Mouse (Mus musculus): Measurements from ENCODE around the gene Prss45. TPM values are rescaled to one million over a fixed set of nuclear protein-coding genes. Genes with fewer than 3 reads are reported as not detected.

Prss45 gene
- total and polyA plus RNA-seq, 3 experiments = not detected

DNA sequence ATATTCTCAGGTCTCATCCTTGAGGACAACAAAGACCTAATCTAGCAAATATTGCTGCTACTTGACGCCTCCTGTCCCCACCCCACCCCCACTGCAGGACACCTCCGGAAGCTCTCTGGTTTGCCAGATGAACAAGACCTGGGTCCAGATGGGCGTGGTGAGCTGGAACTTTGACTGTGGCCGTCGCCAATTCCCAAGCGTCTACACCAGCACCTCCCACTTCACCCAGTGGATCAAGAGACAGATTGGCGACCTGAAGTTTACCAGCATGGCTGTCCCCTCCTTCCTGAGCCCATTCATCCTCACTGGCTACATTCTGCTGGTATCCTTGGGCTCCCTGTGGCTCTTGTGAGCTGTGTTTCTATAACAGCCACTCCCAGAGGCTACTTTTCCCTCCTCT is 21.5 kb downstream of the Prss45 start:
- no peaks in the 10 kb centered on the region for H3K27me3 ChIP-seq (ENCODE audit: control insufficient read depth in 1 of 2, insufficient read depth in 2 of 2, low read length in 2 of 2)
- H3K36me3 ChIP-seq (ENCODE audit: control insufficient read depth in 1 of 2, insufficient read depth in 2 of 2, low read length in 2 of 2) = no peaks in the 10 kb centered on the region
- TF ChIP-seq KAT2A (conservative IDR thresholded peaks at IDR 0.05; ENCODE audit: low read depth, low read length) (no peak), MAZ (IDR thresholded peaks at IDR 0.05; ENCODE audit: low read depth, low read length) (no peak), ZNF384 (IDR thresholded peaks at IDR 0.05; ENCODE audit: low read depth, low read length) (no peak), HCFC1 (IDR thresholded peaks at IDR 0.05; ENCODE audit: low read depth, low read length) (no peak), GATA1 (IDR thresholded peaks at IDR 0.05; ENCODE audit: low read depth, low read length) (no peak), MYB (IDR thresholded peaks at IDR 0.05; ENCODE audit: low read depth, low read length) (no peak), USF2 (IDR thresholded peaks at IDR 0.05; ENCODE audit: borderline replicate concordance in 1 of 2, insufficient read depth in 1 of 2, low read depth in 1 of 2, low read length in 2 of 2) (no peak), MYC (IDR thresholded peaks at IDR 0.05; ENCODE audit: low read depth, low read length) (no peak), ELF1 (IDR thresholded peaks at IDR 0.05; ENCODE audit: low read depth, low read length) (no peak), ZKSCAN1 (IDR thresholded peaks at IDR 0.05; ENCODE audit: low read depth, low read length) (no peak), JUND (IDR thresholded peaks at IDR 0.05; ENCODE audit: low read depth, low read length) (no peak), MEF2A (IDR thresholded peaks at IDR 0.05; ENCODE audit: extremely low read depth, insufficient replicate concordance, low read depth, low read length, poor library complexity, severe bottlenecking) (no peak), UBTF (IDR thresholded peaks at IDR 0.05; ENCODE audit: borderline replicate concordance, insufficient read depth, low read depth, low read length) (no peak), POLR2AphosphoS2 (IDR thresholded peaks at IDR 0.05; ENCODE audit: low read length) (no peak), TCF12 (IDR thresholded peaks at IDR 0.05; ENCODE audit: low read depth, low read length) (no peak), NELFE (IDR thresholded peaks at IDR 0.05; ENCODE audit: low read depth, low read length) (no peak), BHLHE40 (IDR thresholded peaks at IDR 0.05; ENCODE audit: borderline replicate concordance, low read depth, low read length) (no peak), POLR2A (IDR thresholded peaks at IDR 0.05; ENCODE audit: control insufficient read depth in 1 of 2, insufficient read depth in 1 of 2, low read depth in 1 of 2, low read length in 2 of 2, poor library complexity in 1 of 2) (no peak), RCOR1 (IDR thresholded peaks at IDR 0.05; ENCODE audit: low read depth, low read length) (no peak), ZMIZ1 (IDR thresholded peaks at IDR 0.05; ENCODE audit: low read depth, low read length) (no peak)
- no peak for DNase-seq (ENCODE audit: low read depth, low spot score)
- no peak overlapping the region for H3K27ac ChIP-seq (ENCODE audit: control insufficient read depth, low read depth, low read length)
- no peaks in the 10 kb centered on the region for H3K4me1 ChIP-seq (ENCODE audit: control insufficient read depth in 1 of 2, insufficient read depth in 2 of 2, low read length in 2 of 2)
- H3K4me3 ChIP-seq (ENCODE audit: control insufficient read depth in 1 of 2, insufficient read depth in 1 of 2, low read depth in 2 of 2, low read length in 2 of 2) = no peak overlapping the region
- H3K79me2 ChIP-seq (ENCODE audit: control insufficient read depth, insufficient read depth, low read length, poor library complexity) = no peaks in the 10 kb centered on the region
- no peaks in the 10 kb centered on the region for H3K9me3 ChIP-seq (replicated peaks; ENCODE audit: insufficient read depth, low read length)
- H3K9ac ChIP-seq (ENCODE audit: control insufficient read depth, low read depth, low read length, poor library complexity, severe bottlenecking) = no peak overlapping the region

DNA sequence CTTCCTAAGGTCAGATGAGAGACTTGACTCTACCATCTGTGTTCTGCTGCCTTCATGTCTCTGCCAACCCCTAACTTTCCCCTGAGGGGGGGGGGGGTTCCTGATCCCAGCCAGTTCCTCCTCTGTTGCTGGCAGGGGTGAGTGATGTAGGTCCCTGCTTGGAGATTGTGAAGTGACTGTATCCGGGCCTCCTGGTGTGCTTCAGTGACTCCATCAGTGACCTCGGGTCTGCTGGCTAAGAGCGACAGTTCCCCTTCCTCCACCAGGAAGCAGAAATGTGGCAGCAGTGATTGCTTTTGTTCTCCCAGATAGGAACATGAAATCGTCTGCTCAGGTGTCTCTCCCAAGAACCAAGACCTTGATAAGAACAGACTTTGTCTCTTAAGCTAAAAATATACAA is 22.5 kb downstream of the Prss45 start:
- TF ChIP-seq POLR2AphosphoS2 (IDR thresholded peaks at IDR 0.05; ENCODE audit: low read length) = no peak
- no peak for TF ChIP-seq TCF12 (IDR thresholded peaks at IDR 0.05; ENCODE audit: low read depth, low read length)
- TF ChIP-seq BHLHE40 (IDR thresholded peaks at IDR 0.05; ENCODE audit: borderline replicate concordance, low read depth, low read length) = no peak
- no peak for TF ChIP-seq NRF1 (IDR thresholded peaks at IDR 0.05; ENCODE audit: insufficient read depth, low read depth, low read length, poor library complexity, severe bottlenecking)
- no peak for TF ChIP-seq MYB (IDR thresholded peaks at IDR 0.05; ENCODE audit: low read depth, low read length)
- no peak for TF ChIP-seq JUND (IDR thresholded peaks at IDR 0.05; ENCODE audit: low read depth, low read length)
- no peak for TF ChIP-seq USF2 (IDR thresholded peaks at IDR 0.05; ENCODE audit: borderline replicate concordance in 1 of 2, insufficient read depth in 1 of 2, low read depth in 1 of 2, low read length in 2 of 2)
- TF ChIP-seq USF1 (IDR thresholded peaks at IDR 0.05; ENCODE audit: low read depth, low read length) = no peak
- no peak for TF ChIP-seq SIN3A (IDR thresholded peaks at IDR 0.05; ENCODE audit: low read length)
- TF ChIP-seq TAL1 (IDR thresholded peaks at IDR 0.05; ENCODE audit: low read length) = no peak
- no peak for TF ChIP-seq POLR2AphosphoS5 (IDR thresholded peaks at IDR 0.05; ENCODE audit: borderline replicate concordance, low read depth, low read length)
- H3K4me3 ChIP-seq (ENCODE audit: control insufficient read depth in 1 of 2, insufficient read depth in 1 of 2, low read depth in 2 of 2, low read length in 2 of 2) = no peak overlapping the region
- H3K36me3 ChIP-seq (ENCODE audit: control insufficient read depth in 1 of 2, insufficient read depth in 2 of 2, low read length in 2 of 2) = no peaks in the 10 kb centered on the region
- H3K9me3 ChIP-seq (replicated peaks; ENCODE audit: insufficient read depth, low read length) = no peaks in the 10 kb centered on the region
- no peaks in the 10 kb centered on the region for H3K27me3 ChIP-seq (ENCODE audit: control insufficient read depth in 1 of 2, insufficient read depth in 2 of 2, low read length in 2 of 2)
- no peaks in the 10 kb centered on the region for H3K79me2 ChIP-seq (ENCODE audit: control insufficient read depth, insufficient read depth, low read length, poor library complexity)
- no peak overlapping the region for H3K9ac ChIP-seq (ENCODE audit: control insufficient read depth, low read depth, low read length, poor library complexity, severe bottlenecking)
- no peak for DNase-seq (ENCODE audit: low read depth, low spot score)
- H3K4me1 ChIP-seq (ENCODE audit: control insufficient read depth in 1 of 2, insufficient read depth in 2 of 2, low read length in 2 of 2) = no peaks in the 10 kb centered on the region
- H3K27ac ChIP-seq (ENCODE audit: control insufficient read depth, low read depth, low read length) = no peak overlapping the region

All from MEL (cell line).